Mouse (Mus musculus) adrenal gland, adult (tissue): ENCODE data around the gene Prom1.

Source experiments
- DNase-seq, 2 experiments: peaks; one replicate each; pipeline ENCODE4 v3.0.0; 2022 to 2023; ENCODE audit warnings: low spot score in 1 of 2; ENCODE audit not compliant: inconsistent age in 2 of 2

Prom1 gene

GRCm38 (mm10) chr5:43976821-43977561 lies 124.8 kb downstream of the Prom1 start:
- no peak for DNase-seq

GRCm38 (mm10) chr5:43974166-43974565 lies 127.7 kb downstream of the Prom1 start:
- DNase-seq = no peak

GRCm38 (mm10) chr5:43971156-43971555 lies 130.7 kb downstream of the Prom1 start:
- no peak for DNase-seq

- no peak for DNase-seq
Observed at GRCm38 (mm10) chr5:43970532-43970931, 131.3 kb downstream of the Prom1 start.

GRCm38 (mm10) chr5:43968634-43969033 lies 133.2 kb downstream of the Prom1 start:
- DNase-seq = no peak

GRCm38 (mm10) chr5:43961056-43961455 lies 140.8 kb downstream of the Prom1 start:
- DNase-seq = no peak

GRCm38 (mm10) chr5:43959884-43960440 lies 141.9 kb downstream of the Prom1 start:
- DNase-seq = no peak

GRCm38 (mm10) chr5:43953241-43953640 lies 148.6 kb downstream of the Prom1 start:
- no peak for DNase-seq

- DNase-seq = peak; percentile 46 to 75
Observed at GRCm38 (mm10) chr5:43948748-43949275, 153.0 kb downstream of the Prom1 start.

- DNase-seq = peak; percentile 63 to 71
Observed at GRCm38 (mm10) chr5:43948111-43948743, 153.6 kb downstream of the Prom1 start.

- no peak for DNase-seq
Observed at GRCm38 (mm10) chr5:43947330-43947977, 154.4 kb downstream of the Prom1 start.
